Mouse (Mus musculus) C2C12 (cell line): ENCODE measurements around the gene Vstm2l.

ENCODE experiments used
- CTCF ChIP-seq: IDR thresholded peaks from one replicate; pipeline ENCODE4 v1.5.1; 2011; ENCODE audit not compliant: control insufficient read depth, insufficient read depth, insufficient read length
- USF1 ChIP-seq: IDR thresholded peaks from one replicate; pipeline ENCODE4 v1.6.1; 2011; ENCODE audit warnings: low read depth, mild to moderate bottlenecking, control low read depth, moderate library complexity

DNA sequence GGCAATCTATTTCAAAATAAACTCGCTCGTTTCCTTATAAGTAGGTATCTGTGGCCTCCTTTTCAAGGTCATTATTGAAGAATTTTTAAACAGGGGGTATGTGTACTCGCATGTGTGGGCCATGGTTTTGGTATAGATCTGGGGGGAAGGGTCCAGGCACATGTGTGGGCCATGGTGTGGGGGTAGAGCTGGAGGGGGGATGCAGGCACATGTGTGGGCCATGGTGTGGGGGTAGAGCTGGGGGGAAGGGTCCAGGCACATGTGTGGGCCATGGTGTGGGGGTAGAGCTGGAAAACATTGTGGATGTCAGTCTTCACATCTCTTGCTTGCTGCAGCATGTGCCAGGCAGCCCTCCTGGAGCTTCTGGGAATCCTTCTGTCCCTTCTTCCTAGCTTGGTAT, 47.3 kb upstream of the Vstm2l start:
- TF ChIP-seq CTCF, result no peak
- TF ChIP-seq USF1, result no peak
